Mouse (Mus musculus) G1E (cell line): ENCODE measurements around the gene Zcchc4.

Experiments
- CTCF ChIP-seq: IDR thresholded peaks from 2 replicates; pipeline ENCODE4 v1.5.1; 2012; ENCODE audit warnings: low read depth, low read length, inconsistent platforms, mixed read lengths
- GATA1 ChIP-seq: IDR thresholded peaks from 2 replicates; pipeline ENCODE4 v1.6.1; 2012; ENCODE audit warnings: borderline replicate concordance, low read length, inconsistent platforms, mixed read lengths
- GATA2 ChIP-seq: IDR thresholded peaks from 2 replicates; pipeline ENCODE4 v1.6.1; 2012; ENCODE audit warnings: low read depth, low read length, inconsistent platforms, borderline replicate concordance
- POLR2AphosphoS5 ChIP-seq: IDR thresholded peaks from 2 replicates; pipeline ENCODE4 v1.6.1; 2012; ENCODE audit warnings: low read depth, low read length, inconsistent platforms; ENCODE audit not compliant: insufficient replicate concordance
- TAL1 ChIP-seq: conservative IDR thresholded peaks from 2 replicates; pipeline ENCODE4 v1.6.1; 2012; ENCODE audit warnings: low read depth, low read length, inconsistent platforms, mixed read lengths

GRCm38 (mm10) chr5:52871461-52871860 is 96.3 kb downstream of the Zcchc4 start:
- no peak for TF ChIP-seq CTCF
- TF ChIP-seq POLR2AphosphoS5: no peak
- TF ChIP-seq GATA2: no peak
- no peak for TF ChIP-seq TAL1
- no peak for TF ChIP-seq GATA1
